Mouse (Mus musculus) bone marrow, adult 2 months (tissue): ENCODE data around the gene Olfr1392.

Experiments
- CTCF ChIP-seq: fragments of 200-500 bp; IDR thresholded peaks from 2 replicates; pipeline ENCODE4 v1.5.1; 2011; ENCODE audit warnings: low read length, control low read depth; ENCODE audit not compliant: control insufficient read depth, insufficient read depth
- POLR2A ChIP-seq: fragments of 200-500 bp; IDR thresholded peaks from 2 replicates; pipeline ENCODE4 v1.6.1; 2011; ENCODE audit warnings: low read depth, mild to moderate bottlenecking, control low read depth, low read length, borderline replicate concordance; ENCODE audit not compliant: control insufficient read depth

GRCm38 (mm10) chr11:49334888-49335287 is 49.8 kb downstream of the Olfr1392 start, which contains the start of gene Olfr1390:
- TF ChIP-seq CTCF (no peak), POLR2A (no peak)
